Mouse (Mus musculus) myocyte (in vitro differentiated cells): Measurements from ENCODE around the gene Gm13889.

Experiments
- CEBPB ChIP-seq: IDR thresholded peaks from 2 replicates; pipeline ENCODE4 v1.6.1; 2011; ENCODE audit warnings: mild to moderate bottlenecking, moderate library complexity; ENCODE audit not compliant: poor library complexity, insufficient read depth, severe bottlenecking
- E2F4 ChIP-seq: IDR thresholded peaks from one replicate; pipeline ENCODE4 v1.6.1; 2011; ENCODE audit warnings: mild to moderate bottlenecking, control low read depth, moderate library complexity; ENCODE audit not compliant: insufficient read depth
- MYOG ChIP-seq, 3 experiments: IDR thresholded peaks; one replicate each; pipeline ENCODE4 v1.6.1; 2011; ENCODE audit warnings: control low read depth in 2 of 3, low read depth in 2 of 3, mild to moderate bottlenecking in 2 of 3; ENCODE audit not compliant: insufficient read length in 2 of 3, control insufficient read depth in 1 of 3, insufficient read depth in 1 of 3
- POLR2A ChIP-seq: IDR thresholded peaks from one replicate; pipeline ENCODE4 v1.6.1; 2011; ENCODE audit warnings: low read depth, mild to moderate bottlenecking, control low read depth, moderate library complexity; ENCODE audit not compliant: insufficient read length
- REST ChIP-seq: IDR thresholded peaks from one replicate; pipeline ENCODE4 v1.6.1; 2011; ENCODE audit warnings: mild to moderate bottlenecking, control low read depth, moderate library complexity; ENCODE audit not compliant: insufficient read depth, insufficient read length
- SRF ChIP-seq: IDR thresholded peaks from one replicate; pipeline ENCODE4 v1.6.1; 2011; ENCODE audit warnings: low read depth; ENCODE audit not compliant: control insufficient read depth, insufficient read length
- TCF3 ChIP-seq: IDR thresholded peaks from one replicate; pipeline ENCODE4 v1.6.1; 2011; ENCODE audit warnings: low read depth, control low read depth; ENCODE audit not compliant: insufficient read length
- USF1 ChIP-seq: IDR thresholded peaks from one replicate; pipeline ENCODE4 v1.6.1; 2011; ENCODE audit warnings: low read depth, mild to moderate bottlenecking, control low read depth, moderate library complexity

GRCm38 (mm10) chr2:93938534-93938933 lies 18.5 kb downstream of the Gm13889 start:
- TF ChIP-seq POLR2A (no peak), E2F4 (no peak), MYOG (IDR thresholded peaks at IDR 0.05; ENCODE audit: control insufficient read depth in 1 of 3, insufficient read depth in 1 of 3, insufficient read length in 2 of 3, low read depth in 2 of 3) (no peak), USF1 (no peak), TCF3 (no peak), SRF (no peak), CEBPB (no peak), REST (no peak)
